Mouse (Mus musculus): ENCODE measurements around the gene Snrnp40.

- TF ChIP-seq TAL1 (IDR thresholded peaks at IDR 0.05; ENCODE audit: low read length), result no peak
- no peak for TF ChIP-seq GATA1 (IDR thresholded peaks at IDR 0.05; ENCODE audit: low read length)
Measured at GRCm38 (mm10) chr4:130318122-130318521, 41.8 kb upstream of the Snrnp40 start.

Measured in erythroblast, embryonic 14.5 days (primary cell).